Mouse (Mus musculus): ENCODE measurements at regions not wholly inside any gene's neighbourhood (a gene's known extent, or its start where the extent isn't known, plus 50 kb on each side); places are given as distances from the start of the nearest gene placed in this dataset.

DNA sequence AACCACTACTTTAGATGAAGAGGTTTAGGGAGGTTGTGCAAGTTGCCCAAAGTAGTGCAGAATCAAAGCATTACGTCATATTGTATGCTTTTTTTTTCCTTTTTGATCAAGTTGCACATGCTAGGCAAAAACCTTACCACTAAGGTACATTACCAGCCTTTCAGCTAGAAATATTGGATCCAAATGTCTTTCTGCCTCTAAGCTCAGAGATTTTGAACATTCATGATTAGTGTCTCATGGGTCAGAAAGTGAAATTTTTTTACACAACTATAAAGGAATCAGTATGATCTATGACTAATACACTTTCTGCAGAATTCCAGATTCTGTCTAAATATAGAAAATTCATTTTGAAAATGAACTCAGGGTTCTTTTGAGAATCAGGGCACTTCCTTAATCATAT is 92.3 kb upstream of the Cdkn2b start:
- DNase-seq (ENCODE audit: low spot score in 2 of 2): no peak

DNA sequence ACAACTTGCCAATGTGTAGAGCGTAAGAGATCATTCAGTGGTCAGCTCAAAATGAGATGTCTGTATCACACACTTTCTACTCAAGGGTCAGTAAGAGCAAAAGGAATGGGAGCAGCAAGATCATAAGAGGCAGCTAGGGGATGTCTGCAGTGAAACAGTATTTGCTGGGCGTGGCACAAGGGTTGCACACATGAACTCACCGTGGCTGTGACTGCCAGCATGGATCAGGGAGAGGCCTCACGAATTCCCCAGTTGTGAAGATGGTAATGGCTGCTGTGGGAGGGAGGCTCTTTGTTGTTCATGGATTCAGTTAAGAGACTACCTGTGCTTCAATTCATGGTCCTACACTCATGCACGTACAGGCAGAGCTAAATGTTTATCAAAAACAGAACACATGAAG is 91.5 kb upstream of the Cdkn2b start:
- no peak for DNase-seq (ENCODE audit: low spot score in 2 of 2)

DNA sequence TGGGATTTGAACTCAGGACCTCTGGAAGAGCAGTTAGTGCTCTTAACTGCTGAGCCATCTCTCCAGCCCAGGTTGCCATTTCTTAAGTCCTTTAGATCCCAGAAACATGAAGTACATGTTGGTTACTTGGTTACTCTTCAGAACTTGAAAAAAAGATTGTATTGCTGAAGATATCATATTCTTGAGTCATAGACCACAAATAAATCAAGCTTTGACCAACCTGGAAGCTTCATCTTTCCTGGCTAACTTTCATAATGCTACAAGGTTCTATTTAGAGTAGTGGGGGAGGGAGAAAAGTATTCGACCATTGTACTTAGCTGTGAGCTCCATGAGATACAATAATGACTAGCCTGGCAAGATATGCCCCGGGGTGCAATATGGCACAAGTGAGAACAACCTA is 90.9 kb upstream of the Cdkn2b start:
- no peak for DNase-seq (ENCODE audit: low spot score in 2 of 2)

DNA sequence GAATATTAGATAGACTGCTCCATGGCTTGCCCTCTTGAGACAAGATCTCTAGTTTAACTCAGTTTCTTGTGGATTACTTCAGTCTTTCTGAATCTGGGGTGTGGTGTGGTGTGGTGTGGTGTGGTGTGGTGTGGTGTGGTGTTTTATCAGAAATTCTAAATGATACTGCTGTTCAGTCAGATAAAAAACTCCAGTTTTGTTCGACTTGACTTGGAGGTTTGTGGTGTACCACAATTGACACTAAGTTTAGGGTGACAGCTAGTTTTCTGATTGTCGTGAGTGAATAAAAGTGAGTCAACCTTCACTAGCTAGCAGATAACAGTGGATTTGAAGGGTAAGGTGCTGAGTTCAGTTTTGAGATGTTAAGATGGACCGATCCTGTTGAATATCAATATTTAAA is 89.5 kb upstream of the Cdkn2b start:
- no peak for DNase-seq (ENCODE audit: low spot score in 2 of 2)

DNA sequence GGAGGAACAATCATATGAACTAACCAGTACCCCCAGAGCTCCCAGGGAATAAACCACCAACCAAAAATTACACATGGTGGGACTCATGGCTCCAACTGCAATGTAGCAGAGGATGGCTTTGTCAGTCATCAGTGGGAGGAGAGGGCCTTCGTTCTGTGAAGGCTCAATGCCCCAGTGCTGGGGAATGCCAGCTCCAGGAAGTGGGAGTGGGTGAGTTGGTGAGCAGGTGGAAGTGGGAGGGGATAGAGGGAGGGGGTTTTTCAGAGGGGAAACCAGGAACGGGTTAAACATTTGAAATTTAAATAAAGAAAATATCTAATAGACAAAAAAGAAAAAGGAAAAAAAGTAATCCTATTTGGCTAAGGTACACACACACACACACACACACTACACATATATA is 88.4 kb upstream of the Cdkn2b start:
- no peak for DNase-seq (ENCODE audit: low spot score in 2 of 2)

DNA sequence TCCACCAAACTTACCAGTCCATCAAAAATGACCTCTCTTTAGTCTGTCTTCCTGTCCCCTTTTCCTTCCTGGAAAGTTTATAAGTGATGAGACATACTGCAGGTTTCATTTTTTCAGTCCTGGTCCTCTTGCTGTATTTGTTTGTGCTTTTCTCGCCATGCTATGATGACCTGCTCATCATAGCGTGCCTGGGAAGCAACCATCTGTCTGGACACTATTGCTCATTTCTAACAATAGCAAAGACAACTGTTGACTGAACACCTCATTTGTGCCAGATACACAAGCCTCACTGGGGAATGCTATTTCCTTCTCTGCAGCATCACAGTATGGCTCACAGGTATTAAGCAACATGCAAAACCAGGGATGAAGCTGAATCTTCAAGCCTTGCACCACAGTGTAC is 85.2 kb upstream of the Cdkn2b start:
- DNase-seq (ENCODE audit: low spot score in 2 of 2): no peak

DNA sequence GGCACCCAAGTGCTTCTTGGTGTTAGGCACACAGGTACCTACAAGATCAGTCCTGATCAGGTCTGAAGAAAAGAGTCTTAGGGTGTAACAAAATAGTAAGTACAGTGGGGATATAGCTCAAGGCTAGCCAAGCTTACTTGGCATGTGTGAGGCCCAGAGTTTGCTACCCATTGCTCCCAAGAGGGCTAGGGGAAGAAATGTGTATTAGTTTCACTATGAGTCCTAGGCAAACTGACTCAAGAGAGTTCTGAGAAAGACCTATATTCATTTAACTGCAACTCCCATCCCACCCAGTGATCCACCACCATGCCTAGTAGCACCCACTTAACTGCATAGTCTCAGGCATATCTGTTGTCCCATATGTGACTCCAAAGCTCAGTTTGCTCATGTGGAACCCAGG is 84.5 kb upstream of the Cdkn2b start:
- no peak for DNase-seq (ENCODE audit: low spot score in 2 of 2)

DNA sequence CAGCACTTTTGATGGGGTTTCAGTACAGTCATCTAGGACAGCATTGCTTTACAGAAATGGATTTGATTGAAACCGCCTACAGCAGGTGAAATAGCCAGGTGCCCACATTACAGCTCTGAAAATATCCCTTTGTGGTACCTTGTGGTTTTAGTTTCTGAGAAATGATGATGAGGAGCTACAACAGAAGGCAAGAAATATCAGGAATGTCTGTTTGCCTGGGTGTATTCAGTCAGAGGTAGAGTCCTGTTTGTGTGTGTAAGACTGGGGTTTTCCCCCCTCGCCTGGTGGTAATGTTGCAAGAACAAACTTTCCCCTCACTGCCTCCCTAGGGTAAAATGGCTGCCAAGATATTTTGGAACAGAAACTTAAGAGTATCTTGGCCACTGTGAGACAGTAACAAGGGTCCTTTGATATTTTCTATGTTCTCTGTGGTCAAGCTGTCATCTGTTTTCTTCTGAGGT is 82.4 kb upstream of the Cdkn2b start:
- DNase-seq (ENCODE audit: low spot score in 2 of 2): no peak

DNA sequence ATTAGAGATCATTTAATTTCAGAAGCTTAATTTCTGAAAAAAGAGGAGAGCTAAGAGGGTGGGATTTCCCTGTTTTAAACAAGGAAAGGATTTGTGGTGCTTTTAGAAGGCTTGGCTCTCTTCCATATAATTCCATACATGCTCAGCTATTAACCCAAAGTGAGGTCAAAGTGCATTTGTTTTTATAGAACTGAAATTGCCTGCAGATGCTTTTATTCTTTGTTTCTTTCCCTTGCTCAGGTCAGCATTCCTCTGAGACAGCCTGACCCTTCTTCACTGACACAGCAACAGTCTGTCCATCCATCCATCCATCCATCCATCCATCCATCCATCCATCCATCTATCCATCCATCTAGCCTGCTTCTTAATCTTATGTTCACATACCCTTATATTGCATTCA is 82.0 kb upstream of the Cdkn2b start:
- DNase-seq (ENCODE audit: low spot score in 2 of 2): no peak

DNA sequence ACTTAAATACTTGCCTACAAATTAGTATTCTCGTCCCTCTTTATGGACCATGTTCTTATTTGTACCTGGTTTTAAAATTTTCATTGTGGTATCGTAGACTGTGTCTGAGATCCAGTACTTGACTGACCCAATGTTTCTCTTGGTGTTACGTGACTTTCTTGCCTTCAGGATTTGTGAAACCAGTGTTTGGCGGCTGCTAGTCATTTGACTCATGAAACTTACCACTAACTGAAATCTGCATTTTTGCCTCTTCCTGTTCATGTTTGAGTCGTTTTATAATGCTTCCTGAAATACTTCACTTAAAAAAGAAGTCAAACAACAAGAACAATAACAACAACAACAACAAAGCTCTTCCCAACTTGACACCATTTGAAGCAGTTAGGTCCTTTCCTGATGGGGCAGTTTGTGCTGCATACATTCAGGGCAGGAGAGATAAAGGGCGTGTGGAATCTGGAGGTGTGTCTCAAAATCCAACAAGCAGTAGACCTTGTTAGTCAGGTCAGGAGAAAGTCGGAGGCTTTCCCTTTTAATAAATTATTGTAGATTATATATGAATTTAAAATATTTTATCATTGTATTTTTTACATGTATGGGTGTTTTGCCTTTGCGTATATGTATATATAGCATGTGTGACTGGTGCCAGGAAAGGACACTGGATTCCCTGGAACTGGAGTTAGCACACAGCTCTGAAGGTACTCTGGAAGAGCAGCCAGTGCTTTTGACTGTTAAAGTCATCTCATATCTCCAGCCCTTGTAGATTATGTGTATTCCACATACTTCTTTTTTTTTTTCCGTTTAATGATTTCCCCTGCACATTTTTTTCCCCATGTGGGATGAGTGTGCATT is 80.8 kb upstream of the Cdkn2b start:
- DNase-seq (ENCODE audit: low spot score in 2 of 2): no peak

DNA sequence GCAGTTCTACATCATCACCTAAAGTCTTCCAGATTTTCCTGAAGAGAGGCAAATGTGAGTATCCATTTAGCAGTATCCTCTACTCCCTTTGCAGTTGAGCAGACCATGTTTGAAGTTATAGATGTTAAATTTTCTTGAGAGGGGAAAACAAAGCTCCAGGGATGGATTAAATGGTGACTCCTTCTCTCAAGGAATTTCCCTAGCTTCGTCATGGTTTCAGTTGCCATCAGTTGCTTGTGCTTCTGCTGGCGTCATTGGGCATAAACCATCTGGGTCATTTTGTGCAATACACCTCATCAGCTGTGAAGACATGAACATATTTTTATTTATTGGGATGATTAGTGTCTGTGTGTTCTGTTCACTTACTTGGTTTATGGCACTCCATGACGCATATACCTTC is 72.7 kb upstream of the Cdkn2b start:
- DNase-seq (ENCODE audit: low spot score in 2 of 2): no peak

DNA sequence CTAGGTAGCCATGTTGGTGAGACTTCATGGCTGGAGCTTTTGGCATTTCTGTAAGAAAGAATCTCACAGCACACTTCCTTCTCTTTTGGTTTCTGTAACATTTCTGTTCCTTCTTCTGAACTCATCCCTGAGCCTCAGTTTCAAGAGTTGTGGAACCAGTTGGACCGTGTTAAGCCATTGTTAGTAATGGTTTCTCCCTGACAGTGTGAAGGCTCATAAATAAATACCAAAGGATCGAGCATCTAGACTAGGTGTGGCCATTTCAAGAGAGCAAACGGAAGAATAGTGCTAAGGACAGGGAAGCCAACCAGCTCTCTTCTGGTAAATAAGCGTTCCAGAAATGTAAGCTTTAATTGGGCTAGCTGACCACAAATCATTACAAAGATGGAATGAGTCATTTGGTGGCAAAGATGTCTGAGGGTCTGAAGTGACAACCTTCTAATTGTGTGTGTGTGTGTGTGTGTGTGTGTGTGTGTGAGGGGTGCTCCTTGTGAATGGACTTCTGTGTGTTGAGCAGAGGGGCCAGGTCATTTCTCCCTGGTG is 71.7 kb upstream of the Cdkn2b start:
- no peak for DNase-seq (ENCODE audit: low spot score in 2 of 2)

DNA sequence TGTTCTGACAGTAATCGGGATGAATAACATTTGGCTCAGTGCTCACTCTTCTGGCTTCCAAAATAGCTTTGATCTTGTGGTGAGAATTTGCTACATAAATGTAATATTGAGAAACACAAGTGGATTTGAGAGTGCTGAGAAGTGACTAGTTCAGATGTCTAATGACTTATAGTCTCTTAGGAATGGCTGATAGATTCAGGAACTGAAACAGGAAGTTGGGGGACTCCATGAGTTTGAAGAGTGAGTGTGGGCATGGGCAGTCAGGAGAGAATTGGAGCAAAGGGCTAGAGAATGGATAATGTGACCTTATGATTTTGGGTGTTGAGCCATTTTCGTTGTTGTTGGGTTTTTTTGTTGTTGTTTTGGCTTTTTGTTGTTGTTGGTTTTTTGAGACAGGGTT is 70.9 kb upstream of the Cdkn2b start:
- DNase-seq (ENCODE audit: low spot score in 2 of 2): no peak

DNA sequence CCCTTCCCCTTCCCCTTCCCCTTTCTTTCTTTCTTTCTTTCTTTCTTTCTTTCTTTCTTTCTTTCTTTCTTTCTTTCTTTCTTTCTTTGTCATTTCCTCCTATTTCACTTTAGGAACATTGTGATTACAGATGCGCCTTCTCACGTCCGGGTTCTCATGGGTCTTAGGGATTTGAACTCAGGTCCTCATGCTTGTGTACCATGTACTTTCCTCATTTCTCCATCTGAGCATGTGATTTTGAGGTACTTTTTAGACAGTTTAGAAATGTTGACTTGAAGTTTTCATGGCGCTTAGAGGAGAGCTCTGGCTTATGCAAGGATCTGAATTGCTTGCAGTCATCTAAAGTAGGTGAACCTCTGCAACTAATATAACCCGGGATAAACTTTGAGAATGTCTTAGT is 70.2 kb upstream of the Cdkn2b start:
- DNase-seq (ENCODE audit: low spot score in 2 of 2): no peak

DNA sequence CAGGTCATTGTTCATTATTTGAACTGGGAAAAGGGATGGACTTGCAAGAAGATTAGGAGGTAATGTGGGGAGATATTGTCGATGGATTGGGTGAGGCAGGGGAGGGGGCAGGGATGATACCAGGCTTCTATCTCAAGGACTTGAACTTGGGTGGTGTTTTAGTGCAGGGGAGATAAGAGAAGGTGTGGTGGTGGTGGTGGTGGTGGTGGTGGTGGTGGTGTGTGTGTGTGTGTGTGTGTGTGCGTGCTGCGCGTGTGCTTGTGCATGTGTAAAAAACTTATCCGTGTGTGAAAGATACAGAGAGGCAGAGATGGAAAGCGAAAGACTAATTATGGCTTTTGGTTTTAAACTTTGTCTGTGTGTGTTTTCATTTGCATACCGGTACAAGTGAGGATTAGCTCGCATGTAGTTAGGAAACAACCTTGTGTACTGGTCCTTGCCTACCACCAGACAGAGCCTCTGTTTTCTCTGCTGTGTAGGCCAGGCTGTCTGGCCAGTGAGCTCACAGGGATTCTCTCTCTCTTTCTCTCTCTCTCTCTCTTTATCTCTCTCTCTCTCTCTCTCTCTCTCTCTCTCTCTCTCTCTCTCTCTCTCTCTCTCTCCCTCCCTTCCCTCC is 69.6 kb upstream of the Cdkn2b start:
- DNase-seq (ENCODE audit: low spot score in 2 of 2): no peak

DNA sequence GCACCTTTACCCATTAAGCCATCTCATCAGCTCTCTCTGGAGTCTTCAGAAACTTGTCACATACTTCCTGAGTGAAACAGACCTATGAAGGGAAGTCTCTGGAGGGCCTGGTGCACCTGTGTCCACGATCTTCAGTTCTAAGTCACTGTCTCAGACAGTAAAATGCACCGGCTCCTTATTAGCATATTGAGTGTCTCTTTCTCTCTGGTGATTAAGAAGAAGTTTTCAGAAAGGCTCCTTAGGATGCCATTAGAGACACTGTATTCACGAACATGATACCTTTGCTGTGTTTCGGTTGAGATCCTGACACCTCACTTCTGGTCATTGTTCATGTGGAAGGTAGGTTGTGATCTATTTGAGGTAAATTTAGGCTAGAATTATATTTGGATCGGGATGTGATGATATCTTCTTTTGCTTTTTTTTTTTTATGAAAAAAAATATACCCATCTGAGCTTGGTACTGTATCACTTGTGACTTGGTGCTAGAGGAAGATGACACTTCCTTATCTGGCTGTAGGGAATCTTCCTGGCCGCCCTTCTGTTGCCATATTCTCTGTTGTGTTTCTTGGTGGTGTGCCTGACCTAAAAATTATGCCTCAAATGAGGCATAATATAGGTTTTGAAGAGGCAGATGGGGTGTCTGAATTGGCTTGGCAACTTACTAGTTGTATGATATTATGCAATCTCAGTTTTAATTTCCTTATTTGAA is 68.9 kb upstream of the Cdkn2b start:
- DNase-seq (ENCODE audit: low spot score in 2 of 2): no peak

DNA sequence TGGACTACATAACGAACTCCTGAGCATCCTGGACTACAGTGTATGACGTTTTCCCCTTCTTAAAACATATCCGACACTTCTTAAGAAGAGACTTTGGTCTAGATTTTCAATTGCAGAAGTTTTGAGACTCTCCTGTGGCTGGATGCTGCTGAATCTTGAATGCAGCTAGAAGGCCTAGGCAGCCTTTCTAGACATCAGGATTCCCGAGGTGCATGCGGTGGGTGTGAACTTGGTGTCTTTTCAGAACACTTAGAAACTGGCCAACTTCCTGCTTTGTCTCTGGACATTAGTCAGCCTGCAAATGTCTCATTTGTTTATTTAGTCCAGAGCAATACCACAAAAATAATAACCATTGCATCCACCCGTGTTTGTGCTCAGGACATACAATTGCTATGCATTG is 61.8 kb upstream of the Cdkn2b start:
- DNase-seq (ENCODE audit: low spot score in 2 of 2): no peak

DNA sequence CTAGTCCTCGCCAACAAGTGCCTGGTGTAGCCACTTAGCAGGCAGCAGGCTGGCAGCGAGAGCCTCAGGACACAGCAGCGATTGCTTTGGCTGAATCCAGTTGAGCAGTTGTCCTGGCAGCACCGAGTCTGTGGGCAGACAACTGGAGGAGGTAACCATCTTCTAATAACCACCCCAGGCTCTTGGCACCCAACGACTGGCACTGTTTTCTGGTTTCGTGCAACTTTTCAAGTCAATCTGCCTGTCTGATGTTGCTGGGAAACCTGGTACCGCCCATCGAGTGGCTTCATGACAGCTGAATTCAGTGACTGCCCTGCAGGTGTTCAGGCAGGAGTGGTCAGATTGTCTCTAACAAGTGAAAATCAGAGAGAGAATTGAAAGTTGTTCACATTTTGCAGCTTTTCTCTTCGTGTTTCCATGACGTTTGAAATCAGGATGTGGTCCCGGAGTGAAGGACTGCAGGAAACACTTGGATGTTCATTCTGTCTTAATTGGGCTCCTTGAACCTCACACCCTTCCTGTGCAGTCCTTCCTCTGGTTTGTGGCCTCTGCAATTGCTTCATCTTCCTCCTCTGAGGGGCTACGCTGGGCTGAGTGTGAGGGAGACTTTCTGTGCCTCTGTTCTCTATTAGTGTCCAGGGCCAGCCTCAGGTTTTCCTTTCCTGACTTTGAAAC is 58.1 kb upstream of the Cdkn2b start:
- no peak for DNase-seq (ENCODE audit: low spot score in 2 of 2)

DNA sequence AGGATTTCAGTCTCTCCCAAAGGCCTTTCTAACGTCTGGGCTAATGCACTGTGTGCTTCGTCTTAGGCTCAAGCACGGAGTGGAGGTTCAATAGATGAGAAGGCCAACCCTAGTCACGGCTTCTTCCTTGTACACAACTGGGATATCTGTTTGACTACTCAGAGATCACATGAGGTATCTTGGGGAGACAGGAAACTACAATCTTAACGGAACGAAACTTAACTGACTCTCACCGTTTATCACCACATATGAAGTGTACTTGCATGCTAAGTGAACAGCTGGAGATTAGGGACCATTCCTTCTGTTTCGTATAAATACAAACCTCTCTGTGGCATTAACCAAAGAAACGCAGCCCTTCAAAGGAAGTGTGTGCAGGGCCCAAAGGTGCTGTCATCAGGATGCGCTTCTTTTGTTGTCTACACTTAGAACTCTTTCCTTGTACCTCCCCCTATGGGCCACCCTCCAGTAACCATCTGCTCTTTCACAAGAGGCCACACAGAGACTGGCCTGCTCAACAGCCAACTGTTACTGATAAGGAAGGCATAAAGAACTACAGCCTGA is 55.8 kb upstream of the Cdkn2b start:
- DNase-seq (ENCODE audit: low spot score in 2 of 2): no peak

DNA sequence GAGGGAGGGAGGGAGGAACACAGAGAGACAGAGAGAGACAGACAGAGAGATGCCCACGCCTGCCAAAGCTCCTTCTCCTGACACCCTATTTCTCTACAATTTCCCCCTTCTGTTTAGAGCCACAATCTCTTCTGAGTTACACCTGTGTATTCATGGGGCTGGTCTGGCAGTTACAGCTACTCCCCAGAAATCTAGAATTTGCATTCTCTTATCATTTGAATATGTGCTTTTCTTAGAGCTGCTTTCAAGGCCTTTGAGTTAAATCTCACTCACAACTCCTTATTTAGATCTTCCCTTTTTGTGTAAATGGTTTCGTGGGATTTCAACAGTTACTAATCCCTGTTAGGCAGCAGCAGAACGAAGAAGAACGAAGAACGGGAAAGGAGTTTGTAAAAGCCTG is 55.0 kb upstream of the Cdkn2b start:
- DNase-seq (ENCODE audit: low spot score in 2 of 2): no peak

DNA sequence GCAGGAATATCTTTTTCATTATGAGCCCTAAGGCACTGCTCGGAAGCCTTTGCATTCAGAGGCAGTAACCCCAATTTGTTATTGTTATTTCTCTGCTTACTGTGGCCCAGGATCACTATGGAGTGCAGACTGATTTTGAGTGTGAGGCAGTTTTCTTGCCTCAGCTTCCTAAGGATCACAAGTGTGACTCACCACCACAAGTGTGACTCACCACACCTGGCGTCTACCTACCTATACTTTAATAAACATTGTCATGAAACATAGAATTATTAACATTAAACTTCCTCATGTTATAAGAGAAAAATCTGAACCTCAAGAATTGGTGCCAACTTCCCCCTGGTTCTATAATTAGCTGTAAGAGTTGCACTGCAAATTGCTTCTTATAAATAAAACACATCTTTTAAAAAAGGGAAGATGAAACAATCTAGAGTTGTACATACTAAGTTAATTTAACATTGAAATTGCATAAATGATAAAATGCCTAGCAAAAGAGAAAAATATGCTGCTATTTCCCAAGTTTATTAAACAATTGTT is 52.4 kb upstream of the Cdkn2b start:
- no peak for DNase-seq (ENCODE audit: low spot score in 2 of 2)

All from adrenal gland, adult 18-20 months (tissue).